Mouse (Mus musculus): Measurements from ENCODE around the gene Slc1a2. TPM values are rescaled to one million over a fixed set of nuclear protein-coding genes. Genes with fewer than 3 reads are reported as not detected.

Slc1a2 gene
- polyA plus RNA-seq, 1 experiment from 2014 or later = 11.0 TPM

GRCm38 (mm10) chr2:102695541-102695940 lies 37.1 kb downstream of the Slc1a2 start:
- H3K9ac ChIP-seq (replicated peaks; ENCODE audit: low read depth, low read length) = no peak overlapping the region
- no peak overlapping the region for H3K27ac ChIP-seq (ENCODE audit: low read length)
- no peaks in the 10 kb centered on the region for H3K4me1 ChIP-seq (replicated peaks; ENCODE audit: control insufficient read depth, insufficient read depth, low read length)
- no peaks in the 10 kb centered on the region for H3K27me3 ChIP-seq (replicated peaks; ENCODE audit: control insufficient read depth, insufficient read depth, low read length)
- no peaks in the 10 kb centered on the region for H3K36me3 ChIP-seq (ENCODE audit: control insufficient read depth, insufficient read depth)
- ATAC-seq = no peak
- no peak overlapping the region for H3K4me2 ChIP-seq (ENCODE audit: low read length)
- no peaks in the 10 kb centered on the region for H3K9me3 ChIP-seq (ENCODE audit: control insufficient read depth, low read length)
- H3K4me3 ChIP-seq (replicated peaks; ENCODE audit: low read length) = no peak overlapping the region

GRCm38 (mm10) chr2:102697732-102698131 lies 39.3 kb downstream of the Slc1a2 start:
- Histone ChIP-seq H3K27ac (ENCODE audit: low read length) (no peak overlapping the region), H3K4me1 (replicated peaks; ENCODE audit: control insufficient read depth, insufficient read depth, low read length) (no peaks in the 10 kb centered on the region), H3K27me3 (replicated peaks; ENCODE audit: control insufficient read depth, insufficient read depth, low read length) (no peaks in the 10 kb centered on the region), H3K36me3 (ENCODE audit: control insufficient read depth, insufficient read depth) (no peaks in the 10 kb centered on the region), H3K9me3 (ENCODE audit: control insufficient read depth, low read length) (no peaks in the 10 kb centered on the region), H3K9ac (replicated peaks; ENCODE audit: low read depth, low read length) (no peak overlapping the region), H3K4me2 (ENCODE audit: low read length) (no peak overlapping the region), H3K4me3 (replicated peaks; ENCODE audit: low read length) (no peak overlapping the region)
- 85% methylated on average over 2 of the region's 2 CpGs for WGBS
- ATAC-seq = no peak

- Histone ChIP-seq H3K36me3 (ENCODE audit: control insufficient read depth, insufficient read depth) (no peaks in the 10 kb centered on the region), H3K9ac (replicated peaks; ENCODE audit: low read depth, low read length) (no peak overlapping the region), H3K27me3 (replicated peaks; ENCODE audit: control insufficient read depth, insufficient read depth, low read length) (no peaks in the 10 kb centered on the region), H3K9me3 (ENCODE audit: control insufficient read depth, low read length) (no peaks in the 10 kb centered on the region), H3K4me1 (replicated peaks; ENCODE audit: control insufficient read depth, insufficient read depth, low read length) (no peaks in the 10 kb centered on the region), H3K4me3 (replicated peaks; ENCODE audit: low read length) (no peak overlapping the region), H3K4me2 (ENCODE audit: low read length) (no peak overlapping the region), H3K27ac (ENCODE audit: low read length) (no peak overlapping the region)
- no peak for ATAC-seq
- 92% methylated on average over 7 of the region's 7 CpGs for WGBS
Observed at GRCm38 (mm10) chr2:102699921-102700320, 41.5 kb downstream of the Slc1a2 start.

GRCm38 (mm10) chr2:102700695-102701094 lies 42.2 kb downstream of the Slc1a2 start:
- Histone ChIP-seq H3K27ac (ENCODE audit: low read length) (no peak overlapping the region), H3K4me3 (replicated peaks; ENCODE audit: low read length) (no peak overlapping the region), H3K9ac (replicated peaks; ENCODE audit: low read depth, low read length) (no peak overlapping the region), H3K4me2 (ENCODE audit: low read length) (no peak overlapping the region), H3K36me3 (ENCODE audit: control insufficient read depth, insufficient read depth) (no peaks in the 10 kb centered on the region), H3K9me3 (ENCODE audit: control insufficient read depth, low read length) (no peaks in the 10 kb centered on the region), H3K27me3 (replicated peaks; ENCODE audit: control insufficient read depth, insufficient read depth, low read length) (no peaks in the 10 kb centered on the region), H3K4me1 (replicated peaks; ENCODE audit: control insufficient read depth, insufficient read depth, low read length) (no peaks in the 10 kb centered on the region)
- ATAC-seq = no peak
- WGBS = 92% methylated on average over 2 of the region's 2 CpGs

- no peaks in the 10 kb centered on the region for H3K36me3 ChIP-seq (ENCODE audit: control insufficient read depth, insufficient read depth)
- H3K27ac ChIP-seq (ENCODE audit: low read length) = no peak overlapping the region
- no peaks in the 10 kb centered on the region for H3K4me1 ChIP-seq (replicated peaks; ENCODE audit: control insufficient read depth, insufficient read depth, low read length)
- WGBS = 86% methylated on average over 3 of the region's 3 CpGs
- H3K9me3 ChIP-seq (ENCODE audit: control insufficient read depth, low read length) = no peaks in the 10 kb centered on the region
- no peak overlapping the region for H3K9ac ChIP-seq (replicated peaks; ENCODE audit: low read depth, low read length)
- H3K4me3 ChIP-seq (replicated peaks; ENCODE audit: low read length) = no peak overlapping the region
- no peaks in the 10 kb centered on the region for H3K27me3 ChIP-seq (replicated peaks; ENCODE audit: control insufficient read depth, insufficient read depth, low read length)
- ATAC-seq = no peak
- no peak overlapping the region for H3K4me2 ChIP-seq (ENCODE audit: low read length)
Observed at GRCm38 (mm10) chr2:102701382-102701781, 42.9 kb downstream of the Slc1a2 start.

GRCm38 (mm10) chr2:102703556-102703955 lies 45.1 kb downstream of the Slc1a2 start:
- Histone ChIP-seq H3K36me3 (ENCODE audit: control insufficient read depth, insufficient read depth) (no peaks in the 10 kb centered on the region), H3K4me1 (replicated peaks; ENCODE audit: control insufficient read depth, insufficient read depth, low read length) (no peaks in the 10 kb centered on the region), H3K27me3 (replicated peaks; ENCODE audit: control insufficient read depth, insufficient read depth, low read length) (no peaks in the 10 kb centered on the region), H3K9me3 (ENCODE audit: control insufficient read depth, low read length) (no peaks in the 10 kb centered on the region), H3K4me3 (replicated peaks; ENCODE audit: low read length) (no peak overlapping the region), H3K4me2 (ENCODE audit: low read length) (no peak overlapping the region), H3K9ac (replicated peaks; ENCODE audit: low read depth, low read length) (no peak overlapping the region), H3K27ac (ENCODE audit: low read length) (no peak overlapping the region)
- no peak for ATAC-seq
- 77% methylated on average over 3 of the region's 3 CpGs for WGBS

- no peak for ATAC-seq
- Histone ChIP-seq H3K9me3 (ENCODE audit: control insufficient read depth, low read length) (no peaks in the 10 kb centered on the region), H3K27ac (ENCODE audit: low read length) (no peak overlapping the region), H3K4me1 (replicated peaks; ENCODE audit: control insufficient read depth, insufficient read depth, low read length) (no peaks in the 10 kb centered on the region), H3K4me3 (replicated peaks; ENCODE audit: low read length) (no peak overlapping the region), H3K4me2 (ENCODE audit: low read length) (no peak overlapping the region), H3K36me3 (ENCODE audit: control insufficient read depth, insufficient read depth) (no peaks in the 10 kb centered on the region), H3K27me3 (replicated peaks; ENCODE audit: control insufficient read depth, insufficient read depth, low read length) (no peaks in the 10 kb centered on the region), H3K9ac (replicated peaks; ENCODE audit: low read depth, low read length) (no peak overlapping the region)
- 68% methylated on average over 1 of the region's 1 CpGs for WGBS
Observed at GRCm38 (mm10) chr2:102704781-102705180, 46.3 kb downstream of the Slc1a2 start.

GRCm38 (mm10) chr2:102711511-102711910 lies 53.1 kb downstream of the Slc1a2 start:
- Histone ChIP-seq H3K4me1 (replicated peaks; ENCODE audit: control insufficient read depth, insufficient read depth, low read length) (no peaks in the 10 kb centered on the region), H3K36me3 (ENCODE audit: control insufficient read depth, insufficient read depth) (no peaks in the 10 kb centered on the region), H3K27me3 (replicated peaks; ENCODE audit: control insufficient read depth, insufficient read depth, low read length) (no peaks in the 10 kb centered on the region), H3K27ac (ENCODE audit: low read length) (no peak overlapping the region), H3K9me3 (ENCODE audit: control insufficient read depth, low read length) (no peaks in the 10 kb centered on the region), H3K9ac (replicated peaks; ENCODE audit: low read depth, low read length) (no peak overlapping the region), H3K4me3 (replicated peaks; ENCODE audit: low read length) (no peak overlapping the region), H3K4me2 (ENCODE audit: low read length) (no peak overlapping the region)
- ATAC-seq = no peak
- 90% methylated on average over 5 of the region's 5 CpGs for WGBS

- Histone ChIP-seq H3K36me3 (ENCODE audit: control insufficient read depth, insufficient read depth) (no peaks in the 10 kb centered on the region), H3K27me3 (replicated peaks; ENCODE audit: control insufficient read depth, insufficient read depth, low read length) (no peaks in the 10 kb centered on the region), H3K4me1 (replicated peaks; ENCODE audit: control insufficient read depth, insufficient read depth, low read length) (no peaks in the 10 kb centered on the region), H3K27ac (ENCODE audit: low read length) (no peak overlapping the region), H3K4me2 (ENCODE audit: low read length) (no peak overlapping the region), H3K9me3 (ENCODE audit: control insufficient read depth, low read length) (no peaks in the 10 kb centered on the region), H3K4me3 (replicated peaks; ENCODE audit: low read length) (no peak overlapping the region), H3K9ac (replicated peaks; ENCODE audit: low read depth, low read length) (no peak overlapping the region)
- no peak for ATAC-seq
- WGBS = 90% methylated on average over 4 of the region's 4 CpGs
Observed at GRCm38 (mm10) chr2:102712049-102712448, 53.6 kb downstream of the Slc1a2 start.

All from forebrain, embryonic 16.5 days (tissue).